Mouse (Mus musculus) kidney, embryonic 16.5 days (tissue): ENCODE measurements at regions not wholly inside any gene's neighbourhood (a gene's known extent, or its start where the extent isn't known, plus 50 kb on each side); places are given as distances from the start of the nearest gene placed in this dataset.

Source experiments
- ATAC-seq: fragments of 200-750 bp; cut with Nextera tagmentation; 2 replicates; pipeline ENCODE4 v1.8.0; 2017; ENCODE audit warnings: moderate TSS enrichment; ENCODE audit not compliant: low FRiP score, low TSS enrichment
- H3K27ac ChIP-seq: fragments of 300-500 bp; sonication (generic); 2 replicates; pipeline ENCODE4 v1.5.1; 2014; ENCODE audit warnings: low read length
- H3K27me3 ChIP-seq: fragments of 300-500 bp; sonication (generic); 2 replicates; pipeline ENCODE4 v1.6.1; 2014; ENCODE audit warnings: low read length, control low read depth, mixed read lengths; ENCODE audit not compliant: insufficient read depth
- H3K36me3 ChIP-seq: fragments of 300-500 bp; sonication (generic); 2 replicates; pipeline ENCODE4 v1.6.1; 2014; ENCODE audit warnings: low read length, control low read depth, mixed read lengths; ENCODE audit not compliant: insufficient read depth
- H3K4me1 ChIP-seq: fragments of 300-500 bp; sonication (generic); 2 replicates; pipeline ENCODE4 v1.6.1; 2014; ENCODE audit warnings: low read length, control low read depth, mixed read lengths; ENCODE audit not compliant: insufficient read depth
- H3K4me2 ChIP-seq: fragments of 300-500 bp; sonication (generic); replicated peaks from 2 replicates; pipeline ENCODE4 v1.6.1; 2014; ENCODE audit warnings: low read depth, low read length
- H3K4me3 ChIP-seq: fragments of 300-500 bp; sonication (generic); 2 replicates; pipeline ENCODE4 v1.5.1; 2014; ENCODE audit warnings: mild to moderate bottlenecking, low read length
- H3K9ac ChIP-seq: fragments of 300-500 bp; sonication (generic); replicated peaks from 2 replicates; pipeline ENCODE4 v1.6.1; 2014; ENCODE audit warnings: low read length
- H3K9me3 ChIP-seq: fragments of 300-500 bp; sonication (generic); 2 replicates; pipeline ENCODE4 v1.6.1; 2016; ENCODE audit warnings: low read length, control low read depth
- WGBS: fragments of 180-500 bp; shearing (Covaris S2); extraction: QIAGEN DNeasy Blood & Tissue Kit; methylation state at CpG from one replicate; pipeline ENCODE4 v1.1.7; 2014; 5-methylcytosine and 5-hydroxymethylcytosine counted together

DNA sequence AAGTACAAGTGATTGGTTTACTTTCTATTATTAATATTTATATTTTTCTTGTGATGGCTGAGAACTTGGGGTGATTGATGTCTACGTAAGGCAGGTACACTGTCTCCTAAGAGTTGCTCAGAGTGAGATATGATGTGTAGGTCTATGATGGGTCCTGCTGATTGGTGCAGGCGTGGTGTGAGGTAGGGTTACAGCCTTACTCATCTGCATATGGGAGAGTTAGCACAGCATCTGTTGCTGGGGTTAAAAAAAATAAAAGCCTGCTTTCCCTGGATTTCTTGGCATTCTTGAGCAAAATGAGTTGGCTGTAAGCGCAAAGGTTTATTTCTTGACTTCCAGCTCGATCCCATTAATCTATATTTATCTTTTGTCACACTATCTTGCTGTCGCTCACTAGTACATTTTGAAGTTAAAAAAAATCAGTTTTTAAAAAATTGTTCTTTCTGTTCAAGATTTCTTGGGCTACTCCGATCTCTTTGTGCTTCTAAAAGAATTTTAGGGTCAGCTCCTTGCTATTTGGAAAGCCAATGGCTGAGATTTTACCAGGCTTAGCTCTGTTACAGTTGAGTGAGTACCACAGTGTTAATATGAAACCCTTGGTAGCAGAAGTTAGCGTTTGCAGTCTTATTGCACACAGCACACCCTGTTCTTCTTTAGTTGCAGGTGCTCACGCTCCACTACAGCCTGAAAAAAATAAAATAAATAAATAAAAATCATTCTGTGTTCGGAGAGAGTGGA is 482.0 kb downstream of the Plekhb2 start:
- ATAC-seq, result peak; percentile 75; the same call in 1 of the 2 replicates
- Histone ChIP-seq H3K4me1 (peaks cover 5% of the 10 kb centered on the region; the same call in 1 of the 2 replicates), H3K4me2 (no peak overlapping the region), H3K9ac (no peak overlapping the region), H3K27me3 (no peaks in the 10 kb centered on the region), H3K4me3 (no peak overlapping the region), H3K27ac (peak overlapping the region; percentile 2; the same call in 1 of the 2 replicates), H3K9me3 (no peaks in the 10 kb centered on the region), H3K36me3 (no peaks in the 10 kb centered on the region)
- WGBS, result 38% methylated on average over 9 of the region's 9 CpGs

DNA sequence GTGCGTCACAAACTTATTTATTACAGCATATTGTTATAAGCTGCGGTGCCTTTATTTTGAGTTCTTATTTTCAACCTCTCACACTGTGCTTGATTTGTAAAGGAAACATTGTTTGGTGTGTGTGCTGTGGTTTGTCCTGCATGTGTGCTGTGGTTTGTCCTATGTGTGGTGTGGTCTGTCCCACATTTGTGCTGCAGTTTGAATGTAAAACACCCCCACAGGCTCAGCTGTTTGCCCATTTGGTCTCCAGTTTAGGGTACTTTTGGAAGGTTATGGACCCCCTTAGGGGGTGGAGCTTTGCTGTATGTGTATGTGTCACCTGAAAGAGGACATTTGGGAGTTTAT is 482.5 kb downstream of the Plekhb2 start:
- peak; percentile 67 for ATAC-seq
- no peaks in the 10 kb centered on the region for H3K36me3 ChIP-seq
- H3K4me2 ChIP-seq, result no peak overlapping the region
- no peak overlapping the region for H3K4me3 ChIP-seq
- peaks cover 5% of the 10 kb centered on the region; the same call in 1 of the 2 replicates for H3K4me1 ChIP-seq
- no peak overlapping the region for H3K9ac ChIP-seq
- no peaks in the 10 kb centered on the region for H3K9me3 ChIP-seq
- no peaks in the 10 kb centered on the region for H3K27me3 ChIP-seq
- WGBS, result 54% methylated on average over 2 of the region's 2 CpGs
- H3K27ac ChIP-seq, result peak overlapping the region; percentile 2; the same call in 1 of the 2 replicates

DNA sequence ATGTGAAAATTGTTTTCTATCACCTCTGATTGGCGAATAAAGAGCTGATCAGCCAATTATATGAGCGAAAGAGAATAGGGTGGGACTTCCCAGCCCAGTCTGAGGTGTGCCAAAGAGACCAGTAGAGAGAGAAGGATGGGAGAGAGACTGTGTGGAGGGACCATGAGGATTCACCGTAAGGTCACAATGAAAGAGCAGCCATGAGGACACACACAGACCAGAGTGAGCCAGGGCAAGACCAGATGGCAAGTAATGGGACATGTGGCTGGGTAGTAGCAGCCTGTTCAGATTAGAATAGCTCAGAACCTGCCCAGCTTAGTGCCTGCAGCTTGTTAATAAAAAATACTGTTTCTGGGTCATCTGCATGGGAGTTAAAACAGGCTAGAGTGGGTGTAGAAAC is 487.9 kb downstream of the Plekhb2 start:
- no peak for ATAC-seq
- Histone ChIP-seq H3K4me3 (no peak overlapping the region), H3K4me1 (peaks cover 7% of the 10 kb centered on the region), H3K27ac (no peak overlapping the region), H3K27me3 (no peaks in the 10 kb centered on the region), H3K4me2 (no peak overlapping the region), H3K36me3 (no peaks in the 10 kb centered on the region), H3K9me3 (0 out of 2 replicates have a peak, but pooled peaks cover 4% of the 10 kb centered on the region), H3K9ac (no peak overlapping the region)
- 95% methylated on average over 3 of the region's 3 CpGs for WGBS

DNA sequence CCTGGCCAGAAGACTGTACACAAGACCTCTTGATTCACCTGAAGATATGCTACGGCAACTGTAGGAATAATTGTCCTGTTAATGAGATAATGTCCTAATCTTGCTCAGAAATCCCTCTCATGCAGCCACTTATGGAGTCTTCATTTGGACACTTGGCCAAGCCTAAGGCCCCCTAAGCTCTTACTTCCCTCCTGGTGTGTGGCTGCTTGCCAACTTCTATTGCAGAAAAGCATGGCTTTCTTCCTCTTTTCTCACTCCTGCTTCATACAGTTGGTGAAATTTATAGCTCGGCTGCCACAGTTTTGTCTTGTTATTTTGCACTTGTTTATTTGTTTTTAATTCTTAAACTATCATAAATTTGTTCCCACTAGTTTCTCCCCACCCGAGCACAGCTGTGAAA is 488.4 kb downstream of the Plekhb2 start:
- 60% methylated on average over 3 of the region's 3 CpGs for whole genome bisulfite sequencing
- Histone ChIP-seq H3K27me3 (no peaks in the 10 kb centered on the region), H3K36me3 (no peaks in the 10 kb centered on the region), H3K9me3 (0 out of 2 replicates have a peak, but pooled peaks cover 4% of the 10 kb centered on the region), H3K9ac (no peak overlapping the region), H3K4me2 (no peak overlapping the region), H3K4me1 (peaks cover 7% of the 10 kb centered on the region), H3K27ac (no peak overlapping the region), H3K4me3 (no peak overlapping the region)
- ATAC-seq, result no peak

DNA sequence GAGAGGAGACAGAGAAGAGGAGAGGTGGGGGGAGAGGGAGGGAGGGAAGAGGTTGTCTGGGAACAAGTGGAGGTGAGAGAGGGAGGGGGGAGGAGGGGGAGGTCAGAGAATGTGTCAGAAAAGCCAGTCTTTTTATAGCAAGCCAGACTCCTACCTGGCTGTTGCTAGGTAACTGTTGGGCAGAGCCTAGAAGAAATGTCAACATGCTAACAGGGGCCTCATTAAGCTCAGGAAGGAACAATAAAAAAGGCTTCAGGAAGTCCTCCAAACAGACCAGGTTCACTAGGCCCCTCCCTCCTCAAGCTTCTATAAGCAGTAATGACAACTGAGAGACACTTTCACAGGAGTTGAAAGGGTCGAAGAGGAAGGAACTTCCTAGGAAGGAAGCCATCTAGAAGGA is 494.8 kb downstream of the Plekhb2 start:
- Histone ChIP-seq H3K4me3 (no peak overlapping the region), H3K4me2 (no peak overlapping the region), H3K27me3 (no peaks in the 10 kb centered on the region), H3K9me3 (0 out of 2 replicates have a peak, but pooled peaks cover 4% of the 10 kb centered on the region), H3K36me3 (no peaks in the 10 kb centered on the region), H3K27ac (no peak overlapping the region), H3K4me1 (peaks cover 5% of the 10 kb centered on the region; the same call in 1 of the 2 replicates), H3K9ac (no peak overlapping the region)
- WGBS, result 59% methylated on average over 1 of the region's 1 CpGs
- no peak for ATAC-seq

DNA sequence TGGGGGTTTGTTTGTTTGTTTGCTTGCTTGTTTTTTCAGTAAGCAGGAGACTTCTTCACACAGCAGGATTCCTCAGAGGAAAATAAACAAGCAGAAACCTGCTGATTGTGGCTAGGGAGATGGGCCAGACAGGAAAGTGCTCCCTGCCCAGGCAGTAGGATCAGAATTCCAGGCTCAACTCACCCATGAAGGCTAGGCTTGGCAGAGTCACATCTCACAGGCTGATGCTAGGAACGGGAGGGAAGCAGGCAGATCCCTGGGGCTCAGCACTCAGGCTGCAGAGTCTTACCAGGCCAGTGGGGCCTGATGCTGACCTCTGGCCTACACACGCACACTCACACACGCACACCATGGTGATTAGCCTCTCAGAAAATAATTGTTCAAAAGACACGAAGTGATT is 498.5 kb downstream of the Plekhb2 start:
- no peak overlapping the region for H3K27ac ChIP-seq
- no peaks in the 10 kb centered on the region for H3K9me3 ChIP-seq
- WGBS, result 60% methylated on average over 4 of the region's 4 CpGs
- peak; percentile 59; the same call in 1 of the 2 replicates for ATAC-seq
- H3K4me1 ChIP-seq, result peaks cover 5% of the 10 kb centered on the region; the same call in 1 of the 2 replicates
- H3K4me2 ChIP-seq, result no peak overlapping the region
- H3K4me3 ChIP-seq, result no peak overlapping the region
- H3K27me3 ChIP-seq, result no peaks in the 10 kb centered on the region
- H3K9ac ChIP-seq, result no peak overlapping the region
- no peaks in the 10 kb centered on the region for H3K36me3 ChIP-seq

DNA sequence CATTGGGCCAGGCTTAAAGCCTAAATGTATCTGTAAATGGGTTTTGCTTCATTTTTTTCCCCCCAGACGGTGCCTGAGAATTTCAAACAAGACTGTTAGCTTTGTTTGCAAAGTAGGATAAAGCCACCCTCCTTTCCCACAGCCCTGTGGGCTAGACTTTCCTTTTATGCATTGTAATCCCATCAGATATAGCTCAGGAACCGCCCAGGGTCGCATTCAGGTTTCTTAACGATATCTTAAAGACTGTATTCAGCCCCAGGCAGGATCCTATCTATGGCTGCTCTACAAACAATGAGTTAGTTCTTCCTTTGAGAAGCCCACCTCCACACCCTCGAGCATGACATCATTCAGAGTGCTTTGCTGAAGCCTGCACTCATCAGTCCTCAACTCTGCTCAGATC is 509.2 kb downstream of the Plekhb2 start:
- 66% methylated on average over 5 of the region's 5 CpGs for WGBS
- no peaks in the 10 kb centered on the region for H3K27me3 ChIP-seq
- no peaks in the 10 kb centered on the region for H3K36me3 ChIP-seq
- H3K9me3 ChIP-seq, result no peaks in the 10 kb centered on the region
- H3K4me1 ChIP-seq, result no peaks in the 10 kb centered on the region
- no peak overlapping the region for H3K4me2 ChIP-seq
- H3K4me3 ChIP-seq, result no peak overlapping the region
- no peak overlapping the region for H3K27ac ChIP-seq
- H3K9ac ChIP-seq, result no peak overlapping the region
- ATAC-seq, result no peak

DNA sequence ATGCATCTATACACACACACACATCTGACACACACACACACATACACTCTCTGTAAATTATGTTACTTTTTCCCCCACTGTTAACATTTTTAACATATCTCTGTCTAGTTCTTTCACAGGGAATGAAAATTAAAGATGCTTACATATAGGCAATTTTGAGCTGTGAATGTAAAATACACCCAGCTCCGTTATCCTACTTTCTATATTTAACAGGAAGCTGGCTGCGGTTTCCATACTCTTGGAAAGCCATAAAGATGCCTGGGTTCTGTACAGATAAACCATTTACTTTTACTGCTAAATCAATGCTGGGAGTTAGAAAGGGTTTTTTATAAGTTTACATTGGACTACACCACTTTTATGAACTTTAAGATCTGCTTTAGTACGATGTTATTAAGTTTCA is 511.7 kb downstream of the Plekhb2 start:
- Histone ChIP-seq H3K4me3 (no peak overlapping the region), H3K36me3 (no peaks in the 10 kb centered on the region), H3K9ac (no peak overlapping the region), H3K27me3 (no peaks in the 10 kb centered on the region), H3K9me3 (no peaks in the 10 kb centered on the region), H3K27ac (no peak overlapping the region), H3K4me1 (no peaks in the 10 kb centered on the region), H3K4me2 (no peak overlapping the region)
- ATAC-seq, result no peak
- 64% methylated on average over 3 of the region's 3 CpGs for WGBS

DNA sequence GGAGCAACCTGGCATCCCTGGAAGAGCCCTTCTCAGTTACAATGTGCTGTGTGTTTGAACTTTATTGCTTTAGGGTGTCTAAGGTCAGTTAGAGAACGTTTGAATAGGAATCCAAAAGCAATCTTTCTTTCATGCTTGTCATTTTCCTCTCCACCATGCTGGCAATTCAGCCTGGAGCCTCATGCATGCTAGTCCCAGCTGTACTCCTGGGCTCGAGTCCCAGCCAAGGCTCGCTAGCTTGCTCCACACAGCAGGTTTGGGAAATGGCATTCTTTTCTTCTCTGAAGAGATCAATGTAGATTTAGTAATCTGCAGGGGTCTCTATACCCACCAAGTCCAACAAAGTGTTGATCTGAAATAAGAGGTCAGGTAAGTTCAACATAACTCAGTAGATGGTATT is 513.1 kb downstream of the Plekhb2 start:
- Histone ChIP-seq H3K4me1 (no peaks in the 10 kb centered on the region), H3K27me3 (no peaks in the 10 kb centered on the region), H3K9me3 (no peaks in the 10 kb centered on the region), H3K4me3 (no peak overlapping the region), H3K36me3 (no peaks in the 10 kb centered on the region), H3K4me2 (no peak overlapping the region), H3K27ac (no peak overlapping the region), H3K9ac (no peak overlapping the region)
- ATAC-seq, result no peak
- 51% methylated on average over 3 of the region's 3 CpGs for WGBS

DNA sequence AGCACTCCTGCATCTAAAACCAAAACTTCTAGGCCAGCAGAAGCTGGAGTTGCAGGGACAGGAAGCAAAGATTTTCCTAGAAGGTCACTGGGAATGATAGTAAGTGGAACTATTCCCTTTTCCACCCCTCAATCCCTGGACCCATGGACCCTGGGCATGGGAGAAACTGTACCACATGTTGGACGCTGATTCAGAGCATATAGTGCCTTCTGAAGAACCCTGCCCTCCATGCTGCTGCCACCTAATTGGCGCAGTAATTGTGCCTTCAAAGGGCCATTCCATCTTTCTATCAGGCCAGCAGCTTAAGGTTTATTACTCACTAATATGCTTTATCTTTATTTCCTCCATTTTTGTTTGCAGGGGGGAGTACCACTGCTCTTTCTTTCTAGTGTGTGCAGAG is 516.8 kb downstream of the Plekhb2 start:
- no peak overlapping the region for H3K4me2 ChIP-seq
- H3K27ac ChIP-seq, result no peak overlapping the region
- no peak overlapping the region for H3K4me3 ChIP-seq
- ATAC-seq, result no peak
- H3K36me3 ChIP-seq, result no peaks in the 10 kb centered on the region
- H3K27me3 ChIP-seq, result no peaks in the 10 kb centered on the region
- 80% methylated on average over 2 of the region's 2 CpGs for WGBS
- no peak overlapping the region for H3K9ac ChIP-seq
- no peaks in the 10 kb centered on the region for H3K4me1 ChIP-seq
- H3K9me3 ChIP-seq, result no peaks in the 10 kb centered on the region
